Mouse (Mus musculus): Measurements from ENCODE around the gene Rnf152. TPM values are rescaled to one million over a fixed set of nuclear protein-coding genes. Genes with fewer than 3 reads are reported as not detected.

The Rnf152 gene
- 0.84 and 0.96 TPM in 2 replicates for polyA plus RNA-seq (2015; fragmentation: Nextera tagmentation; extraction: Ambion mirVana)

GRCm38 (mm10) chr1:105356291-105357011 is at the start of gene Rnf152:
Gene Rnf152 (minus strand): TSS chr1:105356710.

